Mouse (Mus musculus) fibroblast of lung, adult 2 months (primary cell): ENCODE results near the gene Speg.

Experiments
- DNase-seq: peaks from one replicate; pipeline ENCODE4 v3.0.0-alpha.2; 2011; ENCODE audit warnings: low read depth

Gene Speg

DNA sequence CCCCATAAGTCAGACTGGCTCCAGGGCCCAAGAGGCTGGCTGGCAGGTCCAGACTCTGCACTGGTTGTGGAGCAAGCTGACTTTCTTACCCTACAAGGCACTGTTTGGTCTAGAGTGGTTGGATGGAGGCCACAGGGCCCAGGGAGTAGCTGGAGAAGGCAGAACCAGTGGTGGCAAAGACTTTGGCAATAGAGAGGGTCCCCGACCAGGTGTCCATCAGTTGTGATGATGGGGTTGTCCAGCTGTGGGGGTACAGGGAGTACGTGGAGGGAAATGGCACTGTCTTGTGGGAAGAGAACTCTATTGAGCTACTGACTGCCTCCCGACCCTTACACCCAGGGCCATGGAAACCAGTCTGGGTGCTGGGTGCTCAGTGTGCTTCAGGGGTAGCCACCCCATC lies 18.7 kb downstream of the Speg start:
- no peak for DNase-seq

GRCm38 (mm10) chr1:75398761-75399402 lies 23.8 kb downstream of the Speg start:
- DNase-seq = peak; percentile 94

DNA sequence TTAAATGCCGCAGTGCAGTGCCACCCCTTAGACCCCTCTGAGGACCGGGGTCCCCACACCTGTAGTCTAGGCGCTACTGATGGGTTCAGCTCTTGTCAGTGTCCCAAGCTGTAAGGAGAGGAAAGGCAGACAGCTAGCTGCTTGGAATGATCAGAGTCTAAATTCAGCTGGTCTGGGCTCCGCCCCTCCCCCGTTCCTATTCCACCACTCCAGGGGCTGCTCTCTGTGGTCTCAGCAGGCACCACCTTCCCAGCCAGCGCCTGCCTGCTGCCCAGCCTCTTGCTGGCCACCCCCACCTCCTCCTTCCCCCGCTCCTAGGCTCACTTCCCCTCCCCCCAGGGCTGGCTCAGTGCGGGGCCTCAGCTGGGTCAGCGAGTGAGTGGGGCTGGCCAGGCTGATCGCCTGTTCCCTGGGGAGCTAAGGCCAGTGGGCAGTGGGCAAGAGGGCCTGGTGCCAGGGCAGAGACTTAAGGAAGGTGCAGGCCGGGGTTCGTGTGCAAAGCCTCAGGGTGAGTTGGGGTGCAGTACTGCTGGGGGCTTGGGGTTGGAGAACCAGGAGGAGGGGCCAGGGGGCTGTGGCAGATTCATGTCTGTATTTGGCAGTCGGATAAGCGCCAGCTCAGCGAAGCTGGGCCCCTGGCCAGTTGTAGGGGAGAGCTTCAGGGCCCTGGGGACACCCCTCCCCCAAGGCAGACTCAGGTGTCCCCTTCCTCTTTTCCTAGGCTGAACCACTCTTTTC lies 24.8 kb downstream of the Speg start:
- peak; percentile 76 for DNase-seq

DNA sequence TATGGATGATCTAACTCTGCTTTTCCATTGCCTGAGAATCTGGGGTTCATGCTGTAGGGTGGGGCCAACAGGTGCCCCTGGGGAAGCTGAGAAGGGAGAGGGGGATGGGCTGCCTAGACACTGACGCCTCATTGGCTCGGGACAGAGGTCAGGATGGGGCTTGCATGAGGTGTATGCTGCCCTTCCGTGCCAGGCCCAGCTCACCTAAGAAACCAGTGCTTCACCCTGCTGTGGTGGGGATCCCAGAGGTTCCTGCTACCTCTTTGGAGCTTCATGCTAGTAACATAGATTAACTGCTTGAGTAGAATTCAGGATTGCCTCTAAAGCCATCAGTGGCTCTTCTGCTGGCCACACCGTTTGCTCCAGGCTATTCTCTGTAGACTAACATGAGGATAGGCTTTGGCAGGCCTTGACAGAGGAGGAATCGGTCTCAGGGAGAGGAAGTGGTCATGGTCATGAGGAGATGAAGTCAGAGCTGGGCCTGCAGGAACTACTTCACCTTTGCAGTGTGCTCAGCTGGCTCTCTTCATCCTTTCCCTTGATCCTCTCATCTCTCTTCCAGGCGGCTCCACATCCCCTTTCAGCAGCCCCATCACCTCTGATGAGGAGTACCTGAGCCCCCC lies 25.5 kb downstream of the Speg start:
- no peak for DNase-seq

DNA sequence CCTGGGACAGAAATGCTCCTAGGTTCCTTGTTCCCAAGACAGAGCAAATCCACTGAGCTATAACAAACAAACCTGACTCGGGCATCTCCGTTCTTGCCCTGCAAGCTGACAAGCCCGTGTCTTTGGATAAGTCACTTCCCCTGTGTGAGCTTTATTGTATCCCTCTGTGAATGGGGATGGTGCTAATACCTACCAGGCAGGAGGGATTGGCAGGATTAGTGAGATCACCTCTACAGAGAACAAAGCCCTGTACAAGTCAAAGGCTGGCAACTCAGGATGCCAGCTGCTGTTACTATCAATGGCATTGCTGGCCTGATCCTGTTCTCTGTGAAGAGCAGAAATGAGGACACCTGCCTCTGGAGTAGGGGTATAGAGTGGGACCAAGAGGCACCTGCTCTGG lies 30.4 kb downstream of the Speg start:
- DNase-seq = no peak

GRCm38 (mm10) chr1:75406173-75406572 lies 31.1 kb downstream of the Speg start:
- DNase-seq = no peak

DNA sequence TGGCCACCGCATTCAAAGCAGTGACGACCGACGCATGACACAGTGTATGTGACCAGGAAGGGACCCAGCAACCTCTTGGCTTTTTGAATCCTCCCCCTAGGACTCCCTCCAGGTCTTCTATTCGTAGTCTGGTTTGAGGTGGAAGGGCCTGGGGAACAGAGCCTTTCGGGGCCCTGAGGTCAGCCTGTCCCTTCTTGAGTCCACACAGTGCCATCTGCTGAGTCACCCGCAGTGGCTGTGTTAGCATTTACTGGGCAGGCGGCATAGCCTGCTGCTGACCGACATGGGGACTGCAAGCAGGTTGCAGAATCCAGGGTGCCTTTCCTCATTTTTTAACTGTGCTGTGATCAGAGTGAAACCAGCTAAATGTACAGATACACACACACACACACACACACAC lies 32.0 kb downstream of the Speg start:
- no peak for DNase-seq

- no peak for DNase-seq
Measured at GRCm38 (mm10) chr1:75408210-75408609, 33.1 kb downstream of the Speg start.

DNA sequence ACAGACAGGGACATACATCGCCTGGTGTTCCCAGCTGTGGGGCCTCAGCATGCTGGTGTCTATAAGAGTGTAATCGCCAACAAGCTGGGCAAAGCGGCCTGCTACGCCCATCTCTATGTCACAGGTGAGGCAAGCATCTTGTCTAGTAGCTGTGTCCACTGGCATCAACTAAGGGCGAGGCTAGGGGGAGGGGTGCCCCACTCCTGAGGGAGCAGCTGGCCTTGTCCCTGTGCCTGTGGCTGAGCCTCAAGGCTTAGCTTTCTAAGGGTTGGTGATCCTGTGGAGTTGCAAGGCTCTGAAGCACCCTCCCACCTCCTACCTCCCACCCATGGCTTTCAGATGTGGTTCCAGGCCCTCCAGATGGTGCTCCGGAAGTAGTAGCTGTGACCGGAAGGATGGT lies 34.9 kb downstream of the Speg start:
- no peak for DNase-seq

GRCm38 (mm10) chr1:75412196-75412595 lies 37.1 kb downstream of the Speg start:
- no peak for DNase-seq

DNA sequence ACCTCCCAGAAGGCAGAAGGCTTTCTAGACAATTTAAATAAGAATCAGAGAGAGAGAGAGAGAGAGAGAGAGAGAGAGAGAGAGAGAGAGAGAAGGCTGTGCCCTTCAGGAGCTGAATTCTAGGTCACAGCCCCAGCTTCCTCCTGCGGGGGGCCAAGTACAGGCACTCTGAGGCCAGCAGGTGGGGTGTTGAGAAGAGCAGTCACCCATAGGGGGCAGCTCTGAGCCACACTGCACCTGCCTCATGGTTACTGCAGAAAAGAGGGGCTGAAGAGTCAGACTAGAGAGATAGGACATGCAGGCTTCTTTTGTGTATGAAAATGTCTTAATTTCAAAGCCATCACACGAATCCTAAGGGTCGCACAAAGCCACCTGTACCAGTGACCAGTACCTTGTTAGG lies 38.7 kb downstream of the Speg start:
- no peak for DNase-seq

GRCm38 (mm10) chr1:75421794-75422193 lies 46.7 kb downstream of the Speg start:
- DNase-seq = no peak

DNA sequence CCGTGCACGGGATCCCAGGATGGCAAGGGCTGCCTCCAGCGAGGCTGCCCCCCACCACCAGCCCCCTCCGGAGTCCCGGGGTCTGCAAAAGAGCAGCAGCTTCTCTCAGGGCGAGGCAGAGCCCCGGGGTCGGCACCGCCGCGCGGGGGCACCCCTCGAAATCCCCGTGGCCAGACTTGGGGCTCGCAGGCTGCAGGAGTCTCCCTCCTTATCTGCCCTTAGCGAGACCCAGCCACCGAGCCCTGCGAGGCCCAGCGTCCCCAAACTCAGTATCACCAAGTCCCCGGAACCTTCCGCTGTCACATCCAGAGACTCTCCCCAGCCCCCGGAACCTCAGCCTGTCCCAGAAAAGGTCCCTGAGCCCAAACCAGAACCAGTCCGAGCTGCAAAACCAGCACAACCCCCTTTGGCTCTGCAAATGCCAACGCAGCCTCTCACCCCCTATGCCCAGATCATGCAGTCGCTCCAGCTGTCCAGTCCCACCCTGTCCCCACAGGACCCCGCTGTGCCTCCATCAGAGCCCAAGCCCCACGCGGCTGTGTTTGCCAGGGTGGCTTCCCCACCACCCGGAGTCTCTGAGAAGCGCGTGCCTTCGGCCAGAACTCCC lies 47.2 kb downstream of the Speg start:
- DNase-seq = no peak

DNA sequence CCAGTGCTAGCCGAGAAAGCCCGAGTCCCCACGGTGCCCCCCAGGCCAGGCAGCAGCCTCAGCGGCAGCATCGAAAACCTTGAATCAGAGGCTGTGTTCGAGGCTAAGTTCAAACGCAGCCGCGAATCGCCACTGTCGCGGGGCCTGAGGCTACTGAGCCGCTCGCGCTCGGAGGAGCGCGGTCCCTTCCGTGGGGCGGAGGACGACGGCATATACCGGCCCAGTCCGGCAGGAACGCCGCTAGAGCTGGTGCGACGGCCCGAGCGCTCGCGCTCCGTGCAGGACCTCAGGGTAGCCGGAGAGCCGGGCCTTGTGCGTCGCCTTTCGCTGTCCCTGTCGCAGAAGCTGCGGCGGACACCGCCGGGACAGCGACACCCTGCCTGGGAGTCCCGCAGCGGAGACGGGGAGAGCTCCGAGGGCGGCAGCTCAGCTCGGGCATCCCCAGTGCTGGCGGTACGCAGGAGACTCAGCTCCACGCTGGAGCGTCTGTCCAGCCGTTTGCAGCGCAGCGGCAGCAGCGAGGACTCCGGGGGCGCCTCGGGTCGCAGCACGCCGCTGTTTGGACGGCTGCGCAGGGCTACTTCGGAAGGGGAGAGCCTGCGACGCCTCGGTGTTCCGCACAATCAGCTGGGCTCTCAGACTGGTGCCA lies 47.9 kb downstream of the Speg start:
- no peak for DNase-seq

- no peak for DNase-seq
Measured at GRCm38 (mm10) chr1:75423780-75424390, 48.8 kb downstream of the Speg start.

GRCm38 (mm10) chr1:75425796-75426471 lies 50.8 kb downstream of the Speg start:
- DNase-seq = no peak

DNA sequence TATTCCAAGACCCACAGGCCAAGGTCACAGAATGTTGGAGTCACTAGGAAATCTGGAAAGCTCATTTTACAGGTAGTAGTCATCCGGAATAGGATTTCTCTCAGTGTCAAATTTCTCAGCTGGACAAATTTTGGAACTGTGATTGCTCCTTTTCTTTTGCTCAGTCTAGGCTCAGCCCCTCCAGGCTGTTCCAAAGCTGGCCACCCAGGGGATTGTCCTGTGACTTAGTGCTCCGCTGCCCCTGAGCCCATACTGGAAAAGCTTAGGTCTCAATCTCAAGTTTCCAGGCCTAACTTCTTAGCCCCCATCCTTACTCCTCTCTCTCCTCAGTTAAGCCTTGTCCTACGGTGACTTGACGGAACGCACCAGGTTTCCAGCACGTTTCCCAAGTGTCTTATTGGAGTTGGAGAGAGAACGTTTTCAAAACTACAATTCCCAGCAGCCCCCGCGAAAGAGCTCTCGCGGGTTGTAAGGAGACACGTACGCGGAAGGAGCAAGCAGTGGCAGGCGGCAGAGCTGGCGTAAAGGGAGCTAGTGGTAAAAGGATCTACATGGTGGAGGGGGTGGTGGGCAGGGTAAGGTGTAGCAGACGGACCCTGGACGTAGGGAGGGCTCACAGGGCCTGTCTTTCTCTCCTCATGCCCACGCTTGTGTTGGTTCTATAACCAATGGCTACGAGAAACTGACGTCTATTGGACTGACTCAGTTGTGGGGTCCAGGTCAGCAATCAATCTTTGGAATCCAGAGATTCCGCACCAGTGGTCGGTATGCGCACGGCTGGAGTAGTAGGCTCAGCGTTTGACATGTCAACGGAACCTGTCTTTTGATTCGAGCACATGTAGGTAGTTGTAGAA lies 60.6 kb downstream of the Speg start, which contains the start of gene Gmppa:
Gmppa (plus strand) TSS at position 456 of the 854 bp plus-strand sequence.
- peak; percentile 82 for DNase-seq

DNA sequence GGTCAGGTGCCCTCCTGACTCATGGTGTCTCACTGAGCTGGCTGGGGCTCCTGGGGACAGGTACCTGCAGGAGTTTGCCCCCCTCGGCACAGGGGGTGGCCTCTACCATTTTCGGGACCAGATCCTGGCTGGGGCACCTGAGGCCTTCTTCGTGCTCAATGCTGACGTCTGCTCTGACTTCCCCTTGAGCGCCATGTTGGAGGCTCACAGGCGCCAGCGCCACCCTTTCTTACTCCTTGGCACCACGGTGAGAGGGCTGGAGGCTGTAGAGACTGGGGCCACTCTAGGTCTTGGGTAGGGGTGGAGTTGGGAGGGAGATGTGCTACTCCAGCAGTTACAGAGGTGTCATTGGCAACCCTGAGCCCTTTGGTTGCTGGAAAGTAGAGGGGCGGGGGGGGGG lies 63.7 kb downstream of the Speg start:
- DNase-seq = no peak

DNA sequence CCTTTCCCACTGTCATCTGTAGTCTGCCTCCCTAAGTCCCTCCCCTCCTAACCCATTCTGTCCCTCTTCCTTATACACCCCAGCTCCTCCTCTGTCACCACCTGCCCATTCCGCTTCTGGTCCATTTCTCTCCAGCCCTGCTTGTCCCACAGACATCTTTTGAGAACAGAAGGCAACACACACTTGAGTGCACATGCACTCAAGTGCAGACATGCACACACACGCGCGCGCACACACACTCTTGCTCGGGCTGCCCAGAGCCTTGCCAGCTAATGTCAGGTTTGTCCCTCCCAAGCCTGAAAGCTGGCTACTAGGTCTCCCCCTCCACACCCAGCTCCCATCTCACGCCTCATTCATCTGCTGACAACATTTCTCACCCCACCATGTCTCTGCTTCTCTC lies 65.6 kb downstream of the Speg start:
- DNase-seq = no peak

GRCm38 (mm10) chr1:75441471-75441996 lies 66.4 kb downstream of the Speg start:
- no peak for DNase-seq
